Mouse (Mus musculus): ENCODE results near the gene Kif24. TPM values are rescaled to one million over a fixed set of nuclear protein-coding genes. Genes with fewer than 3 reads are reported as not detected.

Kif24 gene
- 0.91 TPM for polyA plus RNA-seq (2015; fragmentation: Illumina TruSeq; extraction: RNeasy Lipid Tissue Mini Kit (QIAGEN cat#74804); ENCODE audit: low read depth, low replicate concordance)

GRCm38 (mm10) chr4:41464345-41465286, at the start of gene Kif24, which contains the start of gene Nudt2:
TSS of gene Kif24 (minus strand) at chr4:41464887.
TSS of gene Nudt2 (plus strand) at chr4:41465151.

GRCm38 (mm10) chr4:41502986-41503412, 38.3 kb upstream of the Kif24 start, which contains the start of gene AI464131:
TSS of gene AI464131 (minus strand) at chr4:41503076.

GRCm38 (mm10) chr4:41348584-41349198, 116.0 kb downstream of the Kif24 start, which contains the start of gene Ubap1:
TSS of gene Ubap1 (plus strand) at chr4:41348996.

Other genes with a start within 250 kb of the Kif24 start
- 20.6 TPM for gene Ubap2, start 189.7 kb downstream of the Kif24 start, polyA plus RNA-seq (2015; fragmentation: Illumina TruSeq; extraction: RNeasy Lipid Tissue Mini Kit (QIAGEN cat#74804); ENCODE audit: low read depth, low replicate concordance)
- 34.1 TPM for gene Dcaf12, start 150.0 kb downstream of the Kif24 start, polyA plus RNA-seq (2015; fragmentation: Illumina TruSeq; extraction: RNeasy Lipid Tissue Mini Kit (QIAGEN cat#74804); ENCODE audit: low read depth, low replicate concordance)
- 52.1 TPM for gene Ubap1, start 115.9 kb downstream of the Kif24 start, polyA plus RNA-seq (2015; fragmentation: Illumina TruSeq; extraction: RNeasy Lipid Tissue Mini Kit (QIAGEN cat#74804); ENCODE audit: low read depth, low replicate concordance)
- 56.2 TPM for gene Nudt2, start 264 bp upstream of the Kif24 start, polyA plus RNA-seq (2015; fragmentation: Illumina TruSeq; extraction: RNeasy Lipid Tissue Mini Kit (QIAGEN cat#74804); ENCODE audit: low read depth, low replicate concordance)
- gene AI464131, start 38.2 kb upstream of the Kif24 start, polyA plus RNA-seq (2015; fragmentation: Illumina TruSeq; extraction: RNeasy Lipid Tissue Mini Kit (QIAGEN cat#74804); ENCODE audit: low read depth, low replicate concordance), result 18.8 TPM
- gene 1110017D15Rik, start 52.4 kb upstream of the Kif24 start, polyA plus RNA-seq (2015; fragmentation: Illumina TruSeq; extraction: RNeasy Lipid Tissue Mini Kit (QIAGEN cat#74804); ENCODE audit: low read depth, low replicate concordance), result 8.2 TPM
- gene Fam219a, start 104.7 kb upstream of the Kif24 start, polyA plus RNA-seq (2015; fragmentation: Illumina TruSeq; extraction: RNeasy Lipid Tissue Mini Kit (QIAGEN cat#74804); ENCODE audit: low read depth, low replicate concordance), result 133 TPM
- gene Dnaic1, start 104.9 kb upstream of the Kif24 start, polyA plus RNA-seq (2015; fragmentation: Illumina TruSeq; extraction: RNeasy Lipid Tissue Mini Kit (QIAGEN cat#74804); ENCODE audit: low read depth, low replicate concordance), result 7.5 TPM
- 108 TPM for gene Enho, start 175.4 kb upstream of the Kif24 start, polyA plus RNA-seq (2015; fragmentation: Illumina TruSeq; extraction: RNeasy Lipid Tissue Mini Kit (QIAGEN cat#74804); ENCODE audit: low read depth, low replicate concordance)
- 73.5 TPM for gene Cntfr, start 232.2 kb upstream of the Kif24 start, polyA plus RNA-seq (2015; fragmentation: Illumina TruSeq; extraction: RNeasy Lipid Tissue Mini Kit (QIAGEN cat#74804); ENCODE audit: low read depth, low replicate concordance)
- gene Il11ra1, start 235.1 kb upstream of the Kif24 start, polyA plus RNA-seq (2015; fragmentation: Illumina TruSeq; extraction: RNeasy Lipid Tissue Mini Kit (QIAGEN cat#74804); ENCODE audit: low read depth, low replicate concordance), result 50.0 TPM
- gene Rpp25l, start 248.6 kb upstream of the Kif24 start, polyA plus RNA-seq (2015; fragmentation: Illumina TruSeq; extraction: RNeasy Lipid Tissue Mini Kit (QIAGEN cat#74804); ENCODE audit: low read depth, low replicate concordance), result 36.1 TPM

Measured in brain, adult 10 weeks (tissue).